Mouse (Mus musculus): ENCODE measurements around the gene Fh1.

The Fh1 gene

GRCm38 (mm10) chr1:175625257-175625879 lies at the start of gene Fh1:
Fh1 (minus strand) TSS chr1:175625635.
- peak; percentile 97 for DNase-seq (ENCODE audit: low read depth, low spot score)

GRCm38 (mm10) chr1:175675116-175675515 lies 49.7 kb upstream of the Fh1 start:
- no peak for DNase-seq (ENCODE audit: low read depth, low spot score)

GRCm38 (mm10) chr1:175673563-175674325 lies 48.3 kb upstream of the Fh1 start:
- no peak for DNase-seq (ENCODE audit: low read depth, low spot score)

- DNase-seq (ENCODE audit: low read depth, low spot score), result no peak
Measured at GRCm38 (mm10) chr1:175671626-175672025, 46.2 kb upstream of the Fh1 start.

GRCm38 (mm10) chr1:175670042-175670441 lies 44.6 kb upstream of the Fh1 start:
- peak; percentile 8 for DNase-seq (ENCODE audit: low read depth, low spot score)

- DNase-seq (ENCODE audit: low read depth, low spot score), result peak; percentile 64
Measured at GRCm38 (mm10) chr1:175669456-175669855, 44.0 kb upstream of the Fh1 start.

GRCm38 (mm10) chr1:175668666-175669405 lies 43.4 kb upstream of the Fh1 start:
- DNase-seq (ENCODE audit: low read depth, low spot score), result peak; percentile 49

- no peak for DNase-seq (ENCODE audit: low read depth, low spot score)
Measured at GRCm38 (mm10) chr1:175659900-175660299, 34.5 kb upstream of the Fh1 start.

GRCm38 (mm10) chr1:175648615-175649014 lies 23.2 kb upstream of the Fh1 start:
- no peak for DNase-seq (ENCODE audit: low read depth, low spot score)

GRCm38 (mm10) chr1:175646952-175647351 lies 21.5 kb upstream of the Fh1 start:
- no peak for DNase-seq (ENCODE audit: low read depth, low spot score)

GRCm38 (mm10) chr1:175643496-175644265 lies 18.2 kb upstream of the Fh1 start:
- DNase-seq (ENCODE audit: low read depth, low spot score), result no peak

GRCm38 (mm10) chr1:175640435-175641150 lies 15.2 kb upstream of the Fh1 start:
- no peak for DNase-seq (ENCODE audit: low read depth, low spot score)

GRCm38 (mm10) chr1:175639072-175639471 lies 13.6 kb upstream of the Fh1 start:
- no peak for DNase-seq (ENCODE audit: low read depth, low spot score)

GRCm38 (mm10) chr1:175637677-175638076 lies 12.2 kb upstream of the Fh1 start:
- DNase-seq (ENCODE audit: low read depth, low spot score), result no peak

GRCm38 (mm10) chr1:175632470-175632869 lies 7.0 kb upstream of the Fh1 start:
- DNase-seq (ENCODE audit: low read depth, low spot score), result no peak

GRCm38 (mm10) chr1:175631721-175632221 lies 6.3 kb upstream of the Fh1 start:
- DNase-seq (ENCODE audit: low read depth, low spot score), result no peak

- DNase-seq (ENCODE audit: low read depth, low spot score), result no peak
Measured at GRCm38 (mm10) chr1:175631080-175631479, 5.6 kb upstream of the Fh1 start.

GRCm38 (mm10) chr1:175630345-175630744 lies 4.9 kb upstream of the Fh1 start:
- no peak for DNase-seq (ENCODE audit: low read depth, low spot score)

- no peak for DNase-seq (ENCODE audit: low read depth, low spot score)
Measured at GRCm38 (mm10) chr1:175629248-175629647, 3.8 kb upstream of the Fh1 start.

GRCm38 (mm10) chr1:175625990-175626692 lies 706 bp upstream of the Fh1 start:
- DNase-seq (ENCODE audit: low read depth, low spot score), result no peak

Measured in ZHBTc4 (cell line).